Mouse (Mus musculus): ENCODE results near the gene Olfr1324. TPM values are rescaled to one million over a fixed set of nuclear protein-coding genes. Genes with fewer than 3 reads are reported as not detected.
"Not testable (repeated sequence)": the region's sequence is repeated elsewhere in the genome, so short reads cannot be mapped to it uniquely, and the experiment has no call there.

Olfr1324 gene
- not detected for polyA plus RNA-seq (2017; shearing (Covaris generic))

DNA sequence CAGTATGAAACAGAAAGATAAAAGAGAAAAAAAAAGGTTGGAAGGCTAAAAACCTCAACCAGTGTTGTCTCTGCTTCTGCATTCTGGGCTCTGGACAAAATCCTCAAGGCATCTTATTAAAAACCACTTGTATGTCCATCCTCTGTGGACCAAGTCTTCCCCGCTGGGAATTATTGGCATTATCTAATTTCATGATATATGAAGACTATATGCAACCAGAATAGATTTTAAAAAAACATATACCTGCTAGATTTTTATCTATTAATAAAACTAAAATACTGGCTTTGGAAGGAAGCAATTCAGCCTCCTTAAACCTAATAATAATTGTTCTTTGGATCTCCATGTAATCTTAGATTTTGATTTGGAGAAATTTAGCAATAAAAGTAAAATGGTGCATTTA lies at the start of gene Olfr1324:
Olfr1324 (minus strand) TSS at position 101 of the 400 bp plus-strand sequence.
- no peak for ATAC-seq

DNA sequence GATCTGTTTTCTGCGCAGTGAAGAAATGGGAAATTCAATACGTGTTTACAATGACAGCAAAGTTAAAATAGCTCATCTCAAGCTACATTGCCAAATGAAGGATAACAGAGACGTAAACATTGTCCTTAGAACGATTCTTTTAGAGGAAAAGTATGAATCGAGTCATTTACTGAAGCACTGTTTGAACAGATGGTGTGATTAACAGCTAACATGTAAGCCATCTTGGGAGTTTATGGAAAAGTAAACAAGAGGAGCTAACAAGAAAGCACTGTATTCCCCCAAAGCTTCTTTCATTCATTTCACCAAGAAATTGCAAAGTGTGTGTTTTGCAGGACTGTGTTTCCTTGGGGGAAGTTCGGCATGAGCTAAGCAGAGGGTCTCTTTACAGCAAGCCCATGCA lies 42.0 kb upstream of the Olfr1324 start:
- not testable (repeated sequence) for ATAC-seq

DNA sequence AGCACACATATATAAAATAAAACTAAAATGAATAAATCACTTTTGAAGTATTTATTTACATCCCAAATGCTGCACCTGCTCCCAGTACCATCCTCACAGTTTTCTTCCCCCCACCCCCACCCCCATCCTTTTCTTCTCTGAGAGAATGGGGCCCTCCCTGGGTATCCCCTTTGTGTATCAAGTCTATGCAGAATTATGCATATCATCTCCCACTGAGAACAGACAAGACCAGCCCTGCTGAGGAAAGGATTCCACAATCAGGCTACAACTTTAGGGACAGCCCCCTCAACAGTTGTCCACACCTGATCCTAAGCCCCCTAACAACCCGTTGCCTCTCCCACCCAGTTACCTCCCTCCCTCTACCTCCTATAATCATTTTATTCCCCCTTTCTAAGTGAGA lies 27.8 kb upstream of the Olfr1324 start:
- ATAC-seq: no peak

DNA sequence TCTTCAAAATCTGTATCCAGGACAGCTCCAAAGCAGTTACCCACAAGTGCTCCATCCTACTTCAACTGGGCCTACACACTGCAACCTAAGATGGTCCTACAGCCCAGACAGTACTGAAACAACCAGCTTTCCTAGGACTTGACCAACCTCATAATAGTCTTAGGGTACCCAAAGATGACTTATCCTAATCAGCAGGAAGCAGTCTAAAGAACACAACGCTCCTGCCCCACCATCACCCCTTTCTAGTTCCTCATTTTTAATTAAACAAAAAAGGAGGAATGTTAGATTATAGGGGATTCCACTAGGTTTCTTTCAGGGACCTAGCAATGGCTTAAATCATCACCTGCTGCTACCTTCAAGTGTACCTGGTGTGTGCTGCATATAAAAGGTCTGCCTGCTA lies 15.1 kb upstream of the Olfr1324 start:
- ATAC-seq: no peak

DNA sequence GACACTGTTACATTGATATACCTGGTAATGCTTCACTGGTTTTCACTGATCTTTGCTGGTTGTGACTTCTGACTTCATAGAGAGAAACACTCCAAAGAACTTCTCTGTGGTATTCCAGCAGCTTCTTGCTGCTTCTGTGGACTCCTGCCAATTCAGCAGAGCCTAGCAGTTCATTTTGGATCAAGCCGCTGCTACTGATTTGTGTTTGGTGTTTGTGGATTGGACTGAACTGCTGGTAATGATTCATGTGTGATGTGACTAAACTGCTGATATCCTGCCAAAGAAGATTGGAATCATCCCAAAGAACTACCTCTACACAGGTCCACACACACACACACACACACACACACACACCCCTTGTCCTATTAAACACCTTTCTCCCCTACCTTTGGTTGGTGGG lies 14.4 kb upstream of the Olfr1324 start:
- ATAC-seq: no peak

DNA sequence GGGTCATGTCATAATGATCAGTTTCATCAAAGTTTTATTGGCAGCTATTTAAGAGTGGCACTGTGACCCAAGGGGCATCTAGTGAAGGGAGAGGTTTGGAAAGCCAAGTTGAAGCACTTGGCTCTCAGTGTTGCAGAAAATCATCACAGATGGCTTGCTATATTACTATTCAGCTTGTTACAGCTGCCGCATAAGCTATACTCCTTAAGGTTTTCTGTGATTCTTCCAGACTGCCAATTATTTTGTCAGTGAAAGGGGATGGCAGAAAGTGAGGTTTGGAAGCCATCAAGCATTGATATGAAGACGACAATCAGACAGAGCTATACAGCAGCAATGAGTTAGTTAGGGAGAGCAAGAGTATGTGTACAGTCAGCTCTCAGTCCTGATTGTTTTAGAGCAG lies 4.2 kb upstream of the Olfr1324 start:
- ATAC-seq: no peak

DNA sequence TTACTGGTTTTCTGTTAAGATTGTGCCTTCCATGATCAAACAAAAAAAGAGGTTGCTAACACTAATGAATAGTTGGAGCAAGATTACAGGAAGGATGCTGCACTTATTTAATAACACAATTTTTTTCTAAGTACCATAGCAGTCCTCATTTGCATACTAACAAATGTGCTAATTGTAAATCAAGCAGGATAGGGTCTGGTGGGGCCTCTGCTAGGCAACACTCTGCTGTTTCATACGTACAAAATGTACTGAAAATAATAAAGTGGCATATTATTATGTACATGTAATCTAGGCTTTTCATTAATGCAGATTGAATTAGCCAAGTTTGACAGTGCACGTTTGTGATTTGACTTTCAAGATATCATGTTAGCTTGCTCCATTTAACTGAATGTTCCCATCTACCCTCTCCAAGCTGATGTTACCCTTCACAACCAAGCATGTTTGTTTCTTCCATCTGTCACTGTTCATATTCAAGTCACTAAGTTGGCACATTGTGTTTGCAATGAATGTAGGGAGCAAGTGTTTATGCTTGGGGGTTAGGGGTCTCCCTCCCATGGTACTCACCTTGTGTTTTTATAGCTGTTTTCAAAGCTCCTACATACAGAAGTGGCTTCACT lies 478 bp downstream of the Olfr1324 start:
- ATAC-seq: no peak

DNA sequence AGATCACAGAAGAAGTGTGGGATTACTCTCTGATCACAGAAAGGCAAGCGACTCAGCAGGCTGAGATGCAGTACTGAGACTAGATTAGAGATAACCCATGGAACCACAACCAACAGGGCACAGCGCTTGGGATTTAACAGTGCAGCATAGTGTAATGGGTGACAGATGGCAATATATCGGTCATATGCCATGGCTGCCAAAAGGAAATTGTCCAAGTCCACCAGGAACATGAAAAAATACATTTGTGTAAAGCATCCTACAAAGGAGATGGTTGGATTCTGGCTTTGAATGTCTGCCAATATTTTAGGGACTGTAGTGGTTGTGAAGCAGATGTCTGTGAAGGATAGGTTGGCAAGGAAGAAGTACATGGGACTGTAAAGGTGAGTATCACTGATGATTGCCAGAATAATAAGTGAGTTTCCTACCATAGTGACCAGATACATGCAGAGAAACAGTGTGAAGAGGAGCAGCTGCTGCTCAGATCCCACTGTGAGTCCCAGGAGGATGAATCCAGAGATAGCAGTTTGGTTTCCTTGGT lies 2.3 kb downstream of the Olfr1324 start:
- ATAC-seq: no peak

DNA sequence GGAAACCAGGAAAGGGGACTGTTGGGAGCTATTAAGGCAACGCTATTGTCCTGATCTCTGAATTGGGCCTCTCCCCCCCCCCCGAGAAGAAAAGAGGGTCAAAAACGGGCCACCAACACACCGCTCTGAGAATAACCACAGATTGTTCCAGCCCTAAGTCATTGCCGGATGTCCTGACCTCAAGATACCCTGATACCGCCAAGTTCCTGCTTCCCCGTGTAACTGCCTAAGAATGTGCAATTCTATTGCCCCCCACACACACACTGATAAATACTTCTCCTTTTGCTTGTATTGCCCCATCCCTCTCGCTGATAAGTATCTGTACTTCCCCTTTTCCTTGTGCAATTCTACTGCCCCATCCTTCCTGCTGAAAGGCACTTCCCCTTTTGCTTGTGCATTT lies 17.9 kb downstream of the Olfr1324 start:
- ATAC-seq: not testable (repeated sequence)

DNA sequence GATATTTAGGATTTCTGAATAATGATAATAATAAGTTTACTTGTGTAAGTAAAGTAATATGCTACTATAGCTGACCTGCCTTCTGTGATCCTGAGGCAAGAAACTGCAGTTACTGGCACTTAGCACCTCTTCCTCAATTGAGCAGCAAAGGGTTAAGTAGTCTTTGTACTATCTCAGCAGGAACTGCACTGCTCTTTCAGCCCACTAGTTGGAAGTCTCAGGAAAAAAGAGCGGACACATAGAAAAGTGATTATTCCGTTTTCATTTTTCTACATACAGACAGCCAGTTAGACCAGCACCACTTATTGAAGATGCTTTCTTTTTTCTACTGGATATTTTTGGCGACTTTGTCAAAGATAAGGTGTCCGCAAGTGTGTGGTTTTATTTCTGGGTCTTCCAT lies 37.7 kb downstream of the Olfr1324 start:
- not testable (repeated sequence) for ATAC-seq

DNA sequence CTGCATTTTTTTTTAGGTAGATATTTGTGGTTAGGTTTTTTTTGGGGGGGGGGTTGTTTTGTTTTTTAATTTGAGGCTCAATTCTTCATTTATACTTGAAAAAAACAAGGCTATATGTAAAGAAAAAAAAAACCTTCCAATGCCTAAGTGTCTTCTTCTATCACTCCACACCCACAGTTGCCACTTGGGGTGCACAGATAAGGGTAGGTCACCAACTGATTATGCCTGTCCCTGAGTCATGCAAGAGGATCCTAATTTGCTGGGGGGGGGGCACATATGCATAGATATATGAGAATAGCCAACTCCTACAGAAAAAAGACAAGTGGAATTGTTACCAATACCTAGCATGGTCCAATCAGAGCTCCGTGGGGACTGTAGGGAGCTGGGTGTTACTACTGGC lies 53.3 kb downstream of the Olfr1324 start:
- no peak for ATAC-seq
